In the genomic region with DNA sequence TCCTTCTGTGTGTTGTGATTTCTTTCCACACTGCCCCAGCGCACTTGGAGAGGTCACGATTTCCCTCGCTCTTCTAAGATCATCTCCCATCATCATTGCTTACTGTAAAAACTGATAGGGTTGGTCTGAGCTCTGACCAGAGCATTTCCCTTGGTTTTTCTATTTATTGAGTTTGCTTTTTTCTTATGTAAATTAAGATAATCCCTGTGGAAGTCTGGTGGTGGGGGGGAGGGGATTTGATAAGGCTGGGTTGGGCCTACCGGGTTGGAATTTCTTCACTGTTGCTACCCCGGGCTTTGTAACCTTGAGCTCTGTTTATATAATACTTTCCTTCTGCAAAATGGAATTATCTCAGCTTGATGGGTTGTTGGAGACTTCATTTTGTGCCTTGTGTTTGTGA, we compare ENCODE assay signal across 9 mouse cellular contexts. TPM values are rescaled to one million over a fixed set of nuclear protein-coding genes. Genes with fewer than 3 reads are reported as not detected.
DNase-seq lines count a peak whose midpoint lies in the region; ATAC-seq and TF ChIP-seq lines count a peak whose summit lies in the region.
"Had no signal": no experiment of that assay in that cellular context is flagged by ENCODE, and none has a peak within 500 bp of the region (broad histone marks: within the 10 kb centered on the region; RNA-seq: fewer than 3 reads in every experiment).

No protein-coding gene starts in this region.

- ATAC-seq in heart, embryonic 12.5 days (ENCODE audit: insufficient number of reproducible peaks, low FRiP score) = no peak
- no peak for ATAC-seq in liver, postnatal 0 days
- ATAC-seq in activated CD4-positive, CD25-positive, alpha-beta regulatory T cell, adult 4 months = no peak

- 25% methylated on average over 5 of the region's 5 CpGs for WGBS in heart, embryonic 12.5 days
- WGBS in hindbrain, embryonic 10.5 days = 16% methylated on average over 5 of the region's 5 CpGs
- 51% methylated on average over 5 of the region's 5 CpGs for WGBS in liver, postnatal 0 days (ENCODE audit: insufficient replicate concordance)
- WGBS in cerebellum, adult 2 months = 65% methylated on average over 5 of the region's 5 CpGs

- no peak for TF ChIP-seq EP300 in ES-Bruce4 (IDR thresholded peaks at IDR 0.05; ENCODE audit: insufficient read depth, low read depth, low read length)
- TF ChIP-seq EP300 in liver, postnatal 0 days (IDR thresholded peaks at IDR 0.05; ENCODE audit: low read depth) = no peak

- H3K9me3 ChIP-seq in heart, embryonic 12.5 days (replicated peaks) = no peaks in the 10 kb centered on the region
- no peaks in the 10 kb centered on the region for H3K9me3 ChIP-seq in ES-Bruce4 (replicated peaks; ENCODE audit: control insufficient read depth, insufficient read depth, low read length, poor library complexity, severe bottlenecking)
- H3K9me3 ChIP-seq in hindbrain, embryonic 10.5 days = no peaks in the 10 kb centered on the region
- no peaks in the 10 kb centered on the region for H3K9me3 ChIP-seq in liver, postnatal 0 days (ENCODE audit: low read length)

- no peak for DNase-seq in heart, adult 8-10 months (ENCODE audit: low spot score)
- no peak for DNase-seq in hindbrain, embryonic 10.5 days (ENCODE audit: low spot score)
- DNase-seq in liver, postnatal 0 days = no peak
- DNase-seq in cerebellum, adult 2 months = no peak
- no peak for DNase-seq in left cerebral cortex, postnatal 4 days

- peak overlapping the region; percentile 100 for H3K27ac ChIP-seq in heart, embryonic 12.5 days (ENCODE audit: poor library complexity, severe bottlenecking)
- peak overlapping the region; percentile 86 for H3K27ac ChIP-seq in ES-Bruce4 (ENCODE audit: insufficient read depth, low read length)
- peak overlapping the region; percentile 95 for H3K27ac ChIP-seq in hindbrain, embryonic 10.5 days
- H3K27ac ChIP-seq in liver, postnatal 0 days (ENCODE audit: low read depth) = peak overlapping the region; percentile 97; the same call in 1 of the 2 replicates
- H3K27ac ChIP-seq in cerebellum, adult 2 months (ENCODE audit: insufficient read depth, low read length) = no peak overlapping the region

- H3K4me2 ChIP-seq in heart, embryonic 12.5 days = peak overlapping the region; percentile 94
- H3K4me2 ChIP-seq in liver, postnatal 0 days (ENCODE audit: low read depth, low read length) = no peak overlapping the region

- no peaks in the 10 kb centered on the region for H3K27me3 ChIP-seq in heart, embryonic 12.5 days (replicated peaks)
- H3K27me3 ChIP-seq in ES-Bruce4 (ENCODE audit: control insufficient read depth, insufficient read depth, low read length, poor library complexity, severe bottlenecking) = no peaks in the 10 kb centered on the region
- H3K27me3 ChIP-seq in hindbrain, embryonic 10.5 days (ENCODE audit: insufficient read depth, poor library complexity, severe bottlenecking) = peaks cover 43% of the 10 kb centered on the region
- peaks cover 36% of the 10 kb centered on the region for H3K27me3 ChIP-seq in liver, postnatal 0 days (ENCODE audit: insufficient read depth, low read length)
- H3K27me3 ChIP-seq in cerebellum, adult 2 months (ENCODE audit: control insufficient read depth, insufficient read depth, low read length) = no peaks in the 10 kb centered on the region

- H3K4me3 ChIP-seq in heart, embryonic 12.5 days = peak overlapping the region; percentile 95; the same call in 1 of the 2 replicates
- H3K4me3 ChIP-seq in ES-Bruce4 (ENCODE audit: low read depth, low read length) = peak overlapping the region; percentile 44; the same call in 1 of the 2 replicates
- peak overlapping the region; percentile 79; the same call in 1 of the 2 replicates for H3K4me3 ChIP-seq in hindbrain, embryonic 10.5 days
- H3K4me3 ChIP-seq in liver, postnatal 0 days (ENCODE audit: low read depth, low read length) = no peak overlapping the region
- H3K4me3 ChIP-seq in cerebellum, adult 2 months (replicated peaks; ENCODE audit: insufficient read depth, low read depth, low read length) = no peak overlapping the region
- H3K4me3 ChIP-seq: erythroblast, embryonic 14.5 days had no signal

- intact Hi-C loops in left cerebral cortex, postnatal 4 days (cut with DNase I) = loop anchor here (2.0 kb wide), 1 partner anchor 37 kb away; no protein-coding TSS in a partner anchor

- peak overlapping the region; percentile 64; the same call in 1 of the 2 replicates for H3K9ac ChIP-seq in heart, embryonic 12.5 days
- H3K9ac ChIP-seq in ES-Bruce4 (ENCODE audit: low read depth, poor library complexity, severe bottlenecking) = peak overlapping the region; percentile 66; the same call in 1 of the 2 replicates
- H3K9ac ChIP-seq in liver, postnatal 0 days (replicated peaks) = no peak overlapping the region

- no peak for TF ChIP-seq CTCF in ES-Bruce4 (IDR thresholded peaks at IDR 0.05; ENCODE audit: low read depth, low read length)
- TF ChIP-seq CTCF in liver, postnatal 0 days (IDR thresholded peaks at IDR 0.05; ENCODE audit: low read depth) = no peak
- TF ChIP-seq CTCF in cerebellum, adult 2 months (IDR thresholded peaks at IDR 0.05; ENCODE audit: borderline replicate concordance, insufficient read depth, low read depth, low read length) = no peak

- peaks cover 10% of the 10 kb centered on the region for H3K36me3 ChIP-seq in heart, embryonic 12.5 days
- peaks cover 15% of the 10 kb centered on the region for H3K36me3 ChIP-seq in ES-Bruce4 (ENCODE audit: control insufficient read depth, insufficient read depth, low read length, poor library complexity, severe bottlenecking)
- H3K36me3 ChIP-seq in hindbrain, embryonic 10.5 days = peaks cover 9% of the 10 kb centered on the region; the same call in 1 of the 2 replicates
- no peaks in the 10 kb centered on the region for H3K36me3 ChIP-seq in liver, postnatal 0 days (replicated peaks; ENCODE audit: insufficient read depth, low read length)

- H3K4me1 ChIP-seq in heart, embryonic 12.5 days (replicated peaks) = peaks cover 52% of the 10 kb centered on the region
- H3K4me1 ChIP-seq in ES-Bruce4 (ENCODE audit: control insufficient read depth, insufficient read depth, low read length) = peaks cover 4% of the 10 kb centered on the region
- H3K4me1 ChIP-seq in hindbrain, embryonic 10.5 days (replicated peaks) = peaks cover 93% of the 10 kb centered on the region
- peaks cover 42% of the 10 kb centered on the region for H3K4me1 ChIP-seq in liver, postnatal 0 days (ENCODE audit: insufficient read depth)
- H3K4me1 ChIP-seq in cerebellum, adult 2 months (ENCODE audit: control insufficient read depth, insufficient read depth, low read length) = peaks cover 17% of the 10 kb centered on the region

- no peak for TF ChIP-seq POLR2A in ES-Bruce4 (IDR thresholded peaks at IDR 0.05; ENCODE audit: insufficient read depth, low read length)
- TF ChIP-seq POLR2A in cerebellum, adult 2 months (IDR thresholded peaks at IDR 0.05; ENCODE audit: borderline replicate concordance, insufficient read depth, low read length) = no peak

RNA-seq across cellular contexts. Expression of gene Irf2bpl, which starts 1.1 kb away (rescaled TPM):
- polyA plus RNA-seq in heart, embryonic 12.5 days (2016; fragmentation: Nextera tagmentation; extraction: Ambion mirVana) = 57.8 and 59.5 TPM in 2 replicates
- total RNA-seq in heart, adult 8-10 months (2022) = 10 to 100 TPM; 26.2 to 30.4 (median 27.8) TPM
- 37.9 and 40.3 TPM in 2 replicates for polyA plus RNA-seq in ES-Bruce4 (2011; ENCODE audit: insufficient read depth, insufficient read length, low read depth, missing spikeins)
- 20.3 and 34.2 TPM in 2 replicates for polyA plus RNA-seq in hindbrain, embryonic 10.5 days (2016; fragmentation: Nextera tagmentation; extraction: Ambion mirVana)
- 5.0 and 5.3 TPM in 2 replicates for polyA plus RNA-seq in liver, postnatal 0 days (2015; fragmentation: Nextera tagmentation; extraction: Ambion mirVana)
- polyA plus RNA-seq in cerebellum, adult 2 months (2012; rRNA removed) = 48.6 and 53.9 TPM in 2 replicates
- total RNA-seq in left cerebral cortex, postnatal 4 days (2021) = 100 to 1,000 TPM; 124 to 127 TPM
- polyA plus RNA-seq in activated CD4-positive, CD25-positive, alpha-beta regulatory T cell, adult 4 months (2017; shearing (Covaris generic)) = 10 to 100 TPM in 1 of 2 experiments, 1 to 10 TPM in 1; 8.6 to 13.6 TPM

Comparison
In these comparisons a context has a peak if more than half of its experiments do, and no peak if none do; other contexts are left out.
1. H3K4me3 ChIP-seq: peak in heart, embryonic 12.5 days (single experiment), ES-Bruce4 (single experiment) and hindbrain, embryonic 10.5 days (single experiment); none in liver, postnatal 0 days (single experiment) and cerebellum, adult 2 months (single experiment).